Mouse (Mus musculus): ENCODE results near the gene Plet1.
A peak's percentile ranks its signal among the peaks of the same experiment; 100 is the strongest.

Gene Plet1

DNA sequence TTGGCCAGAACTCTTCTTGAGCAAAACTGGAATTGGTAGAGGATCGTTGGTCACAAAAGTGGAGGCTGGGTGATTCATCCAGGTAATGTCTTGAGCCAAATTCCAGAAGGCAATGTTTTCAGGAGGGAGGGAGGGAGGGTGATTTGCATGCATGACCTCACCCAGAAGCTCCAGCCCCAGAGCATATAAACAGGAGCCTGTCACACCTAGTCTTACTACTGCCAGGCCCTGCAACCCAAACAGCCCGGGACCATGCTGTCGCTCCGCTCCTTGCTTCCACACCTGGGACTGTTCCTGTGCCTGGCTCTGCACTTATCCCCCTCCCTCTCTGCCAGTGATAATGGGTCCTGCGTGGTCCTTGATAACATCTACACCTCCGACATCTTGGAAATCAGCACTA, at the start of gene Plet1:
Gene Plet1, plus strand, starts transcription at position 215 of the 400 bp plus-strand sequence.
- no peak for DNase-seq (ENCODE audit: low spot score in 2 of 2)

DNA sequence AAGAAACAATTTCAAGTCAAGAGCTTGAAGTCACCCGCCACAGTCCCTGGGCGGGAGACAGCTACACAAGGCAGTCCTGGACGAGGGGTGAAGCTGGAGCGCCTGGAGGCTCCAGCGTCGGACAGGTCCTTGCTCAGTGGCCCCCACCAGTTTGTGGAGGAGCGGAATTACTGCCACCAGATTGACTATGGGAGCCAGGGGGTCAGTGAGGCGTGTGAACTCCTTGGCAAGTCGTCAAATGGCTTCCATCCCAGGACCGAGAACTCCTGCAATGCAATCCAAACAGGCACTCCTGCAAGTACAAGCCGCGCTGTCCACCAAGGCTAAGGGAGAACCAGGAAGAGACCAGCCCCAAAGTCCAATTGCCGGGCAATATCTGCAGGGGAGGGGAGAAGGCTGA, 45.3 kb upstream of the Plet1 start:
- DNase-seq (ENCODE audit: low spot score in 2 of 2): no peak

DNA sequence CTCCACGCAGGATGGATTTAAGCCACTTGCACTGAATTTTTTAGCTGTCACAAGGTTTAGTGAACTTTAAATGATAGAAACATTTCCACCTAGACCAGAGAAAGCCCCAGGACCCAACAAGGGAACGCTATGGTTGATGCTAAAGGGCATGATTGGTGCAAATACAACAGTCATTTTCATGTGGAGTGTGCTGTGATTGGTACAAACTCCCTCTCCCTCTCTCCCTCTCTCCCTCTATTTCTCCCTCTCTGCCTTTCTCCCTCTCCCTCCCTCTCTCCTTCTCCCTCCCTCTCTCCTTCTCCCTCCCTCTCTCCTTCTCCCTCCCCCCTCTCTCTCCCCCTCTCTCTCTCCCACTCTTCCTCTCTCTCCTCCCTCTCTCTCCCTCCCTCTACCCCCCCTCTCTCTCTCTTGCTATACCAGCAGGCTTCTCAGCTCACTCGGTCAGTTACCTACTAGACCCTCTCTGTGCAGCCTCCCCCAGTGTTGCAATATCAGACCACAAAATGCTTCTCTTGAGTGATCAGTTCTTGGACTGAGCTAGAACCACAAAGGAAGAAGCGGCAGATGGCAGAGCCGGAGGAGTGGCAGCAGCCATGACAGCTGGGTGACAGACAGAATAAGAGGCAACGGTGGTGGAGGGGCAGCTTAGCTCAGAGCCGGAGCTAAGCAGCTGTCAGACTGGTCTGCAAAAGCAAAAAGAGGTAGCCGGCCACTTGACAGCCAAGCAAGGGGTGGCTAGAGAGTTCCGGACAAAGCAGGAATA, 42.7 kb upstream of the Plet1 start:
- no peak for DNase-seq (ENCODE audit: low spot score in 2 of 2)

DNA sequence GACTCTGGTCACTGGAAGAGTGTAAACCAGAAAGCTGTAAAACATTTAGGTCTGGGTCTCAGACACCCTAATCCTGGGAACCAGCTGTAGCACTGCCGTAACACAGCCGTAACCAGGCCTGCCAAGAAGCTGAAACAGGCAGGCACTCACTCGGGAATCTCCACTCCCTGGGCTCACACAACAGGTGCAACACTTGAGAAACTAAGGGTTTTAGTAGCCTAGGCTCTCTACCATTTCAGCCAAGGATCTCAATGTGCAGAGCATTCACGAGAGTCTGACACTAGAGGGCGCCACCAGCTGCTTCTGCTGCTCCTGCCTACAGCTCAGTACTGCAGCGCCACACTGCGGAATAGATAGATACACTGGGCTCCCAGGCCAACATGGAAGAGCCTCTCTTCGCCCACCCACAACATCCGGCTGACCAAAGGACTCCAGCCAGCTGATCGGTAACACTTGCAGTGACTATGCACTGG, 42.0 kb upstream of the Plet1 start:
- DNase-seq (ENCODE audit: low spot score in 2 of 2): peak in 1 of 2 experiments; percentile 46

DNA sequence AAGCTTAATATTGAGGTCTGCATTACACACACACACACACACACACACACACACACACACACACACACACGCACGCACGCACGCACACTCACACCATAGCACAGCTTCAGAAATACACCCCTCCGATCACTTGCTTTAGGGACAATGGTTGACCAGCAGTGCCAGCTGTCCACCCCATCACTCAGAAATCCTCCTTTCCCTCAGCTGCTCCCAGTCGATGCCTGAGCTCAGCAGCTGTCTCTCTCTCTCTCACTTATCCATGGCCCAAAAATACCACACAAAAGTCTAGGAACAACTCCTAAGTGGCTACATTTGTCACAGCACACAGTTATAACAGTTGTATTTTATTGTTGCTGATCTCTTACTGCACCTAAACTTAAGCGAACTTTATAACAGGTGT, 36.7 kb upstream of the Plet1 start:
- no peak for DNase-seq (ENCODE audit: low spot score in 2 of 2)

DNA sequence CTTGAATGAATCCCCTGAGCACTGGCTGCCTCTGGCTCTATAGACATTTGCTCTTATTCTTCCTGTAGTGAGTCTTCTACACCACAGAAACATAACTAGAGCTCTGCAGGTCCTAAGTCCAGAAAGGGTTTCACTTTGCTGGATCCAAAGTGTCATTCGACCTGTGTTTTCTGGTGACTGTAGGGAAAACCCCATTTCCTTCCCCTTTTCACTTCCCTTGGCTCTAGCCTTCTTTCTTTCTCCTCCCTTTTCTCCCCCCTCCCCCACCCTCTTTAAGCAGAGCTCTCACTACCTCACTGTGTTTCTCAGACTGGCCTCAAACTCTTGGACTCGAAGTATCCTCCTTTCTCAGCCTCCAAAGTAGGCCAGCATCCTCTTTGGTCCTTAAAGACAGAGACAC, 34.8 kb upstream of the Plet1 start:
- no peak for DNase-seq (ENCODE audit: low spot score in 2 of 2)

DNA sequence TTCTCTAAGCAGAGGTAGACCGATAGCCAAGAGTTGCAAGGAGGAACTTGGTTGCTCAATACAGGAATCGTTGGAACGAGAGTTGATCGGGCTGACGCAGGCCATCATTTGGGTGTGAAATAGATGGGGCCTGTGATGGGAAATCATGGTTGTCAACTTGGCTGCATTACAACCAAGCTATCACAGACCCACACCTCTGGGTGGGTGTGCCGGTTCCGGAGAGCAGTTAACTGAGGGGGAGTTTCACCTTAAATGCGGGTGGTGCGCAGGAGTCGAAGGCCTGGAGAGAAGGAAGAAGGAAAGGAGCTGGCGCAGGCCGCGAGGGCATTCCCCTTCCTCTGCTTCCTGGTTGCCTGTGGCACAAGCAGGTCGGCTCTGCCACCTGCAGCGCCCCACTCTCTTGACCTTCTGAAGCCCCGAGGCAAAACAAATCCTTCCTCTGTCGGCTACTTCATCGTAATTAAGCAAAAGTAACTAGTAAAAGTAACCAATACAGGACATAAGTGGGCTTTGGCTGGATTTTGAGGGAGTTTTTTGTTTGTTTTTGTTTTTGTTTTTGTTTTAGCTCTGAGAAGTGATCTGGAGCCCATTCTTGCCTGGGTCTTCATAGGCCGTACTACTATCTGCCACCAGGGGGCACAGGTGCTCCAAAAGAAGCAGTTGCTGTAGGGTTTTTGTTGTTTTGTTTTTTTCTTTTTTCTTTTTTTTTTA, 31.7 kb upstream of the Plet1 start:
- peak in 1 of 2 experiments; percentile 61 for DNase-seq (ENCODE audit: low spot score in 2 of 2)

DNA sequence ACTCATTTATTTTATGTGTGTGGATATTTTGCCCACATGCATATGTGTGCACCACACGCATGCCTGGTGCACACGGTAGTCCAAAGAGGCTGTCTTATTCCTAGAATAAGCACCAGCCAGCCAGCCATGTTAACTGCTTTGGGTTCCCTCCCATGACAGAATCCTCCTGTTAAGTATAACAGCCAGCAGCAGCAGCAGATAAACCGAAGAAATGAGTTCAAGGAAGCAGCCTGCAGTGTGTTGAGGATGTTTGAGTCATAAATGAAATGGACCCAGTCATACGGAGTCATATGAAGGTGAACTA, 31.2 kb upstream of the Plet1 start:
- DNase-seq (ENCODE audit: low spot score in 2 of 2): no peak

DNA sequence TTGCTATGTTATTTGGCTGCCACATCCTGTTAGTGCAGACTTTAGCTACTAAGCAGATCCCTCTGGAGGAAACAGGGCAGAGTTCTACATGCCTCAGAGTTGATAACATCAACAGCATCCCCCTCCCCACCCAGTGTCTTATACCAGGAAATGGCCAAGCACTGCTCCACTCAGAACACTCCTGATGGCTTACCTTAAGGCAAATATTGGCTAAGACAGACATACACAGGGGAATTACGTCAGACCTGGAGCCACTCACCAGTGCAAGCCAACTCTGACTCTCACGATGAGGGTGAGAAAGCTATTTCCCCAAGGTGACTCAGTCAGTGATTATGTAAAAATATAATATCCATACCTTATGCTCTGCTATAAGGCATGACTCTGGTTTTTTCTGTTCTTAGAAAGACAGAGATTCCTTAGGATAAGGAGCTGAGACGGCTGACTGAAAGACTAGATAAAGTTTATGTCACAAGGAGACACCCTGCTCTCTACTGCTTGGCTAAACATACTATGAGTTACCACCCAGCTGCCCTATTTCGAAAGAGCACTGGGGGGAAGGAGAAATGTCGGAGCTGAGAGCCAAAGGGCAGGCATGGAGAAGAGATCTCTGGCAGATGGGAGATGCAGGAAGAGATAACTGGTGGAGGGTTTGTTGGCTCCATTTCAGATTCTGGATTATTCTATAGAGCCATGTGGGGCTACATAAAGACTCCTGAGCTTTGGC, 23.8 kb upstream of the Plet1 start:
- no peak for DNase-seq (ENCODE audit: low spot score in 2 of 2)

DNA sequence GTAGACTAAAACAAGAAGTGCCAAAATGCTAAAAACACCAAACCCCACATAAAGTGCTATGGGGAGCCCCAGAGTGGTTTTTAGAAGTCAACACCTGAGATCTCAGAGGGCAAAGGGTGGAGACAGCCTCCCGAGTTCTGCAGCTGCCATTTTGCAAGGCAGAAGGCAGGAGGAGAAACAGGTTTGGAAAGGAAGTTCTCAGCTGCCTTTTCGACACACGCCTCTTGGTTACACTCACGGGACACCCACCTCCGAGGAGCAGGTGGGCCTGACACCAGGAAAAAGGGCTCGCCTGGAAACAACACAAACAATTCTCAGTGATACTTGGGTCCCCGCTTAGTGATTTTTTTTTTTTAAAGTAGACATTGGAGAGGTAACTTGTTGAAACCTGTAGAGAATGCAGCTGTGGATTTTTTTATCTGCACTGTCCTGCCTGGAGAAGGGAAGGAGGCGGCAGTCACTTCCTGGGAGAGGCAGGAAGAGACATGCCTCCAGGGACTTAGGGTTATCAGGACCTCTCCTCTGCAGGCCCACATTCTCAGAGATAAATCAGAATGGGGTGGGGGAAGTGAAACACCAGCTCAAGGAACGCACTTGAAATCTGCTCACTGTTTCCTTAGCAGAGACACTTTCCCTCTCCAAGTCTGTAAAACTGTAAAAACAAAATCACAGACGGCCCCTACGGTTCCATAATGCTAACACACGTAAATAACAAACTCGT, 23.0 kb upstream of the Plet1 start:
- no peak for DNase-seq (ENCODE audit: low spot score in 2 of 2)

DNA sequence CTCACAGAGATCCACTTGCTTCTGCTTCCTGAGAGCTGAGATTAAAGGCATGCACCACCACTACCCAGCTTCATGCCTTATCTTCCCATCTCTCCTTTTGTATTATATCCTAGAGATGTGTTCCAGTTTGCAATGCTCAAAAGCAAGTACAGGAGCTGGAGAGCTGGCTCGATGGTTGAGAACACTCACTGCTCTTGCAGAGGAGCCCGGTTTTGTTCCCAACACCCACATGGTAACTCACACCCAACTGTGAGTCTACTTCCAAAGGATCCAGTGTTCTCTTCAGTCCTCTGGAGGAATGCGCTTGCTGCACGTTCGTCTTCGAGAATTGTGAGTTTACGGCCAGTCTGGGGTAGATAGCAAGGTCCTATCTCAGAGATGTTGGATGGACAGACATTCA, 19.0 kb upstream of the Plet1 start:
- DNase-seq (ENCODE audit: low spot score in 2 of 2): no peak

DNA sequence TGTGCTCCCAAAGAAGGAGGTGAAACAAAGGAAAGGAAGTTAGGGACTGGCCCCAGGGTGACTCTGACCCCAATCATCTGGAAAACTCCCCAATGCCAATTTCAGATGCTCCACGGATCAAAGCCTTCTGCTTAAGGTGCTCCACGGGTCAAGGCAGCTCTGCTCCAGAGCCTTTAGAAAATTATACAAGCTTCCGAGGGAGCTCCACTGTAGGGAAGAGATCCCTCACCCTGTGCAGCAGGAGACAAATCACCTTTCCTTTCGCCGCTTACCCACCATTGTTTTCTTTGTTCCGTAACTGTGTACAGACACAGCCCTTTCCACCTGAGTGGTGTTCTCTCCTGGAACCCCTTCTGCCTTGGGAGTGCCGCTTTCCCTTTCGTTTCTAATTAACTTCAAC, 18.6 kb upstream of the Plet1 start:
- no peak for DNase-seq (ENCODE audit: low spot score in 2 of 2)

DNA sequence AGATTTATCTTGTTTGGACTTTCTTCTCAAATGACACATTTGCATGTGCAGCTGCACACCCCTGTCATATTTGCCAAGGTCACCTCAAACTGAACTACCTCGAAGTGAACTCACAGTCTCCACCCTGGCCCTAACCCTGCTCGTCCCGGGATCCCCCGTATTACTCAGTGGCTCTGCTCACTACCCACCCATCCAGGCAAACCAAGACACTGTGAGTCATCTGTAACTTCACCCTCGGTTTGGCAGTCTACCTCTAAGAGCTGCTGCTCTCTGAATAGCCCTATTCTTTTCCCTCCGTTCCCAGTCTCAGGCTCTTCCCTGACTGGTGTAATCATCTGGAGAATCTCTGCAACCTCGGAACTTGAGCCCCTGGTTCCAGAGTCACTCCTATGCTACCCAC, 17.7 kb upstream of the Plet1 start:
- DNase-seq (ENCODE audit: low spot score in 2 of 2): no peak

DNA sequence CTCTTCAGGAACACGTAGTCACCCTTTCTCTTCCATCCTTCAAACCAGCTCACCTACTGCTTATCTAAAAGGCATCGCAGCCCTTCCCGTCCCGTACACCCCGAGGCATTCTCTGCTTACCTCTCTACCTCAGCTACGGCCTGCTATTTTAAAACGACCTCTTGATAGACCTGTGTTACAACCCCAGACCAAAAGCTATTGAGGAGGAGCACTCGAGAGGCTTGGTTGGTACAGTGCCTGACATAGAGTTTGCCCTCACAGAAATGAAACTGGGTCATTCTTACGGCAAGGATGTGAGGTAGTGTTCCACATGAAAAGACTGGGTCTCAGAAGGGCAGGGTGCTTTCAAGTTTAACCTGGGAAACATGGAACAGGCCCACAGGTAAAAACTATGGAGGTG, 17.1 kb upstream of the Plet1 start:
- no peak for DNase-seq (ENCODE audit: low spot score in 2 of 2)

DNA sequence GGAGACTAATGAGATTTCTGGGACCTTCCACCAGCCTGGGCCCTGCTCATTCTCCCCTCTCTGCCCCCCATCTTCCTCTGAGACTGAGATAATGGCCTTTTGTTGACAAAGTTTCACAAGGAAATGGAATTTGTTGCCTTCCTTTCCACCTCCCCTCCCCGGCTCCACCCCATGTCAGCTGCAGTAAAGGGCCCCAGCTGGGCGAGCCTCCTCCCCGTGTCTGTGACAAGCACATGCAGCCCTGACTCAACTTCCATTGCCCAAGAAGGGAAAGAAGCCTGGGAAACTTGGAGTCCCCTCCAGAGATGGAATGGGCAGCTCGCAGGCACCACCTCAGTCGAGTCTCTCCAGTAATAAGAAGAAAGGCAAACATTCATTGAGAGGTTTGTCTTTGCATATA, 15.5 kb upstream of the Plet1 start:
- no peak for DNase-seq (ENCODE audit: low spot score in 2 of 2)

DNA sequence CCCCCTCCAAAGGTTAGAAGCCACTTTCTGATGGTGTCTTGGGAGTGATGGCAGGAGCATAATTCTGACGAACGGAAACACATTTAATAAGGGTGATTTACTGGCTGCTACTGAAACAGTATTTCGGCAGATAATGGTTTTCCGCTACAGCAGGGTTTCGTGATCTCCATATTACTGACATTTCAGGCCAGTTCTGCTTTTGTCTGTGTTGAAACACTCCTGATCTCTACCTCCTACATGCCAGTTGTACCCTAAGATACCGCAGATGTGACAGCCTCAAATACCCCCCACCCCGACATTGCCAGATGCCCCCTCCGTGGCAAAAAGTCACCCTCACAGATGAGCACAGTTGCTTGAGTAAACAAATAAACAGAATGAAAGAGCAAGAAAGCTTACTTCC, 14.8 kb upstream of the Plet1 start:
- DNase-seq (ENCODE audit: low spot score in 2 of 2): no peak

DNA sequence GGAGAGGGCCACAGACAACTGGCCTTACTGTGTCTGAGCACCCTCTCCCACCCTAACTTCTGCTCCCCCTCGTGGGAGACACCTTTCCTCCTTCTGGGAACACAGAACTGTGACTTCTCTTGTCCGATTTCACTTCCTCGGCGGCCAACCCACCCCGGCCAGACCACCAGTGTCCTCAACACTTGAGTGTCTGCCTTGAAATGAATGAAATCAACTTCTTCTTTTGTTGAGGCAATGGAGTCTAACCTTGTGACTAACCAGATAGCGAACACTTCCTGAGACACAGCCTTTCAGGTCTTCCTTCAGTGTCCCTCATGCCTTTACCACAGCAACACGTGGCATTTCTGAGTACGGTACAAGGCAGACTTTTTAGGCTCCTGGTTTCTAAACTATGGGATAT, 11.6 kb upstream of the Plet1 start:
- DNase-seq (ENCODE audit: low spot score in 2 of 2): no peak

DNA sequence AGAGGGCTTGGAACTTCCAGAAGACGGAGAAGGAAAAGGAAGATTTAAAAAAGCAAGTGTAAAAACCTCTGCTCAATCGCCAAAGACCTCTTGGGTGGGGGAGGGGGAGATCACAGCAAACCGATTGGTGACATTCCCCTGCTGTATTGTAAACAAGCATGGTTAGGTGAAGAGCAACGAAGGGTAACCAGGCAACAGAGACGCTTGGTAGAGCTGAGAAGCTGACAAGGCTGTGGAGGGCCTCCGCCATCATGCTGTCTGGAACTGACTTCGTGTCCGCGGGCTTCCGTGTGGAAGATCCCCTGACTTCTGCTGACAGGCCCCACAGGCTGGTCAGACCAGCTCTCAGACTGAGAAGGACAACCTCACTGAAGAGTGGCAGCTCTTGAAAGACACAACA, 8.8 kb upstream of the Plet1 start:
- DNase-seq (ENCODE audit: low spot score in 2 of 2): no peak

DNA sequence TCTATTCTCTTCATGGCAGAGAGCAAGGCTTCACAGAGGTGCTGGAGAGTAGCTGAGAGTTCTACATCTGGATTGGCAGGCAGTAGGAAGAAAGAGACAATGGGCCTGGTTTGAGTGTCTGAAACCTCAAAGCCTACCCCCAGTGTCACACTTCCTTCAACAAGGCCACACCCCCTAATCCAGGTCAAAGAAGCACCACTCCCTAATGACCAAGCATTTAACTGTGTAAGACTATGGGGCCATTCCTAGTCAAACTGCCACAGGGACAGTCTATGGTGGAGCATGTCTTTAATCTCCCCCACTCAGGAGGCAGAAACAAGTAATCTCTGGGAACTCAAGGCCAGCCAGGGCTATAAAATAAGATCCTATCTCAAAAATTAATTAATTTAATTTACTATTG, 3.5 kb upstream of the Plet1 start:
- DNase-seq (ENCODE audit: low spot score in 2 of 2): no peak

DNA sequence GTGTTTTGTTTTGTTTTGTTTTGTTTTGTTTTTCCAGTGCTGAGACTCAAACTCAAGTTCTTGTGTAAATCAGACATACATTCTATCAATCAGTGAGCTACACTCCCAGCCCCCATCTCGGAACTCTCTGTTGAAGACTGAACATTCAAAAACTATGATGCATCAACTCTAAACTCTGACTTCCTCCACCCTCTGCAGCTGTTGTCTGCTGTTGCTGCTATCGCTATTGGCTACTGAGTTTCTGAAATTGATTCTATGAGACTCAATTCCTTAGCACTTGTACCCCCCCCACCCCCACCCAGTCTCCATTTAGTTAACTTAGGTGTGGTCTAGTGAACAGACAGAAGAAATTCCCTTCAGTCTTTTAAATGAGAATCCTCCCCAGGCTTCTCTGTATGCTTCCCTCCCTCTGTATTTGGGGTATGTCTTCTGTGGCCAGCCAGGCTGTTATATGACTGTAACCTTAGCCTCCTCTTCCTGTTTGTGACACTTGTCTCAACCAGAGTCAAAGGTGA, 2.7 kb upstream of the Plet1 start:
- no peak for DNase-seq (ENCODE audit: low spot score in 2 of 2)

DNA sequence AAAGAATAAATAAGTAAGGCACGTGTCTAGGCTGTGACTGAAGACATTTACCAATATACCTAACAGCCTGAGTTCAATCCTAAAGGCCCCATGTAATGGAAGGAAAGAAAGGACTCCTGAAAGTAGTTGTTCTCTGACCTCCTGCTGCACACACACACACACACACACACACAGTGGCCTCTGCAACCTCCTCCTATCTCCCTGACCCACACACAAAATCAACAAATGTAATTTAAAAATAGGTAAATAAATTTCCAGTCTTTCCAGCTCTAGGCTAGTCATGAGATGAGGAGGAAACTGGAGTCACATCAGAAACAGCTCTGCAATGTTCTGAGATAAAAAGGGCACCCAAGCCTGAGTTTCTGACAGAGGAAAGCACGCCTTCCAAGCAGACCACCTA, 548 bp upstream of the Plet1 start:
- DNase-seq (ENCODE audit: low spot score in 2 of 2): no peak

All from heart, adult 9 months (tissue).